In the genomic region with DNA sequence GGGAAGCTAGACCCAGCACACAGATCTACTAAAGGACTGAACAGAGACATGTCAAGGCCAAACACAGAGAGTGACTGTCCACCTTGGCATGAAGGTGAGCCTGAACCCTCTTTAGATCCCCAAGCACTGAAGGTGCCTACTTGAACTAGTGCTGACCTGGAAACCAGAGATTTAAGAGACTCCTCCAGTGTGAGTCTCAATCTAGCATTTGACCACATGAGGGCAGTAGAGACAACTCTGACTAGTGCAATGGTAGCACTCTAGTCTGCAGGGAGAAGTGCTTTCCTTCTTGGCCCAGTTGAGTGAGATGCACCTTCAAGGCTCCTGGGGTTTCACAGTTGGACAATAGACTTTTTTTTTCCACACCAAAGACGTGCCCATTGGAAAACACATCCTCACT, we compare ENCODE assay signal across 7 mouse cellular contexts. TPM values are rescaled to one million over a fixed set of nuclear protein-coding genes. Genes with fewer than 3 reads are reported as not detected.
DNase-seq lines count a peak whose midpoint lies in the region; ATAC-seq and TF ChIP-seq lines count a peak whose summit lies in the region.

No protein-coding gene starts in this region.

- H3K27me3 ChIP-seq in intestine, postnatal 0 days (replicated peaks; ENCODE audit: control insufficient read depth, insufficient read depth, low read length), result no peaks in the 10 kb centered on the region

- ATAC-seq in intestine, postnatal 0 days, result no peak

- H3K4me1 ChIP-seq in intestine, postnatal 0 days (replicated peaks; ENCODE audit: control insufficient read depth, insufficient read depth, low read length), result no peaks in the 10 kb centered on the region

- H3K36me3 ChIP-seq in intestine, postnatal 0 days (ENCODE audit: control insufficient read depth, insufficient read depth), result no peaks in the 10 kb centered on the region

- H3K27ac ChIP-seq in intestine, postnatal 0 days (ENCODE audit: low read depth, low read length), result no peak overlapping the region

- H3K9me3 ChIP-seq in intestine, postnatal 0 days (ENCODE audit: control insufficient read depth), result no peaks in the 10 kb centered on the region

- peak; percentile 88 for TF ChIP-seq CTCF in intestine, postnatal 0 days (IDR thresholded peaks at IDR 0.05; ENCODE audit: low read depth)

- WGBS in intestine, postnatal 0 days, result 56% methylated on average over 1 of the region's 1 CpGs

- no peak overlapping the region for H3K9ac ChIP-seq in intestine, postnatal 0 days (ENCODE audit: low read depth, low read length)

- H3K4me2 ChIP-seq in intestine, postnatal 0 days (replicated peaks; ENCODE audit: low read depth), result no peak overlapping the region

- peak; percentile 54 for DNase-seq in ovary, postnatal 14 days (ENCODE audit: low spot score)
- no peak for DNase-seq in ovary, postnatal 36 days (ENCODE audit: low spot score)
- DNase-seq in brain, adult 2 months (ENCODE audit: low read depth, low spot score), result peak; percentile 91
- DNase-seq in embryo, embryonic 9.5 days (ENCODE audit: extremely low spot score), result peak; percentile 61
- DNase-seq in lung, postnatal 10 days, result peak; percentile 83
- DNase-seq in right cerebral cortex, postnatal 10 days (ENCODE audit: low spot score in 2 of 2), result peak; percentile 67 to 73

- H3K4me3 ChIP-seq in intestine, postnatal 0 days (ENCODE audit: low read depth, low read length), result no peak overlapping the region

RNA-seq across cellular contexts. Expression of a gene that starts 20.5 kb away (rescaled TPM):
- 5.6 and 6.2 TPM in 2 replicates for polyA plus RNA-seq in intestine, postnatal 0 days (2015; fragmentation: Nextera tagmentation; extraction: Ambion mirVana)

RNA-seq across cellular contexts. Expression of a gene that starts 46.4 kb away (rescaled TPM):
- 0.25 and 0.37 TPM in 2 replicates for polyA plus RNA-seq in intestine, postnatal 0 days (2015; fragmentation: Nextera tagmentation; extraction: Ambion mirVana)

RNA-seq across cellular contexts. Expression of a gene that starts 47.3 kb away (rescaled TPM):
- polyA plus RNA-seq in intestine, postnatal 0 days (2015; fragmentation: Nextera tagmentation; extraction: Ambion mirVana), result 145 and 153 TPM in 2 replicates
